Mouse (Mus musculus): Measurements from ENCODE around the gene Tubb3. TPM values are rescaled to one million over a fixed set of nuclear protein-coding genes. Genes with fewer than 3 reads are reported as not detected.

Gene Tubb3
- polyA plus RNA-seq, 1 experiment from 2014 or later, result 46.7 TPM

DNA sequence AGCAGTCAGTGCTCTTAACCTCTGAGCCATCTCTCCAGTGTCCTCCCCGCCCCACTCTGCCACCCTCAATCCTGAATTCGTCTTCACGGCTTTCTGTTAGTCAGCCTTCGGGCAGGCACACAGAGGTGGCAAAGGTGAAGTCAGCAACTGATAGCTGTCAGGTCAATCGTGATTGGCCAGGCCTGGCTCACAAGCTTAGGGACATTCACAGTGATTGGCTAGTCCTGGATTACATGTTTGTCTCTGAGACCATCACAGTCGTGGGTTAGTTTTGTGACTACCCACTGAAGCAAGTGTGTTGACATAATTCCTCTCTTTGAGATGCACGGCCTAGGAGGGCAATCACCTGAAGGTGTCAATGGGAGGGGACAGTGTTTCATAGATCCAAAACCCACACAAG is 42.1 kb downstream of the Tubb3 start:
- no peaks in the 10 kb centered on the region for H3K27me3 ChIP-seq (ENCODE audit: control insufficient read depth, insufficient read depth, low read length)
- peaks cover 8% of the 10 kb centered on the region; the same call in 1 of the 2 replicates for H3K36me3 ChIP-seq (ENCODE audit: control insufficient read depth, insufficient read depth, low read length)
- ATAC-seq (ENCODE audit: insufficient read depth, low FRiP score), result no peak

DNA sequence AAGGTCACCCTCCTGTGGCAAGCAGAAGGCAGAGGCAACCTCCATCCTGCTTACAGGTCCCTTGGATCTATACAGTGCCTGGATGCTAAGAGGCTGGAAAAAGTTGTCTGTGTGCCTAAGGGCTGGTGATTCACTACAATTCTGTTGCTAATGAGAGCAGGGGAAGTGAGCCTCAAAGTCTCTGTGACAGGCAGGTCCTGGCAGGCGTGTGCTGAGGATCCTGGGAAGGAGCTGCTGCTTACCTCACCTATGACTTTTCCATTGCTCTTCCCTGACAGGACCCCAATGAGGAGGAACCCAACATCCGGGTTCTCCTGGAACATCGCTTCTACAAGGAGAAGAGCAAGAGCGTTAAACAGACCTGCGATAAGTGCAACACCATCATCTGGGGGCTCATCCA is 42.7 kb downstream of the Tubb3 start:
- no peaks in the 10 kb centered on the region for H3K27me3 ChIP-seq (ENCODE audit: control insufficient read depth, insufficient read depth, low read length)
- H3K4me2 ChIP-seq (ENCODE audit: low read depth, low read length), result no peak overlapping the region
- H3K4me3 ChIP-seq (replicated peaks; ENCODE audit: low read length), result no peak overlapping the region
- H3K4me1 ChIP-seq (ENCODE audit: control insufficient read depth, insufficient read depth, low read length), result no peaks in the 10 kb centered on the region
- no peak for ATAC-seq (ENCODE audit: insufficient read depth, low FRiP score)
- H3K9ac ChIP-seq (ENCODE audit: low read length), result no peak overlapping the region
- no peak overlapping the region for H3K27ac ChIP-seq (ENCODE audit: low read length)
- H3K9me3 ChIP-seq (replicated peaks; ENCODE audit: control insufficient read depth, low read length), result no peaks in the 10 kb centered on the region
- WGBS, result 83% methylated on average over 5 of the region's 5 CpGs
- H3K36me3 ChIP-seq (ENCODE audit: control insufficient read depth, insufficient read depth, low read length), result peaks cover 10% of the 10 kb centered on the region

More for the DNA sequence above, 42.1 kb downstream of the Tubb3 start:
- no peaks in the 10 kb centered on the region for H3K4me1 ChIP-seq (ENCODE audit: control insufficient read depth, insufficient read depth, low read length)
- no peaks in the 10 kb centered on the region for H3K9me3 ChIP-seq (replicated peaks; ENCODE audit: control insufficient read depth, low read length)
- WGBS, result 74% methylated on average over 7 of the region's 7 CpGs
- no peak overlapping the region for H3K4me3 ChIP-seq (replicated peaks; ENCODE audit: low read length)
- H3K27ac ChIP-seq (ENCODE audit: low read length), result no peak overlapping the region
- H3K4me2 ChIP-seq (ENCODE audit: low read depth, low read length), result no peak overlapping the region
- H3K9ac ChIP-seq (ENCODE audit: low read length), result no peak overlapping the region

DNA sequence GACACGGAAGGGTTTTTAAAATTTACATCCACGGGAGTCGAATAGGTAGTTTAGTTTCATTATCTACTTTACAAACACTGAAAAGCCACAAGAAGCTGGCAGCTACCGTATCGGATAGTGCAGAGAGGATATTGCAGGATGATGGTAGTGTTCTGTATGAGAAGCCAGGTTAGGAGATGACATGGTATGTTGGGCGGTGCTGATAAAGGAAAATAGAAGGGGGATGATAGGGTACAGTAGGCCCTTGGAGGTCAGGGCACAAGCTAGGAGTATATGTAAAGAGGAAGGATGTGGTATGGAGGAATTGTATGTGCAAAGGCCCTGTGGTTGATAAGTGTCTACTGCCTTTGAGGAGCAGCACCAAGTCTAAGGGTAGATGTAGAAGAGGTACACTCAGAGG is 43.3 kb downstream of the Tubb3 start:
- ATAC-seq (ENCODE audit: insufficient read depth, low FRiP score), result no peak
- Histone ChIP-seq H3K27me3 (ENCODE audit: control insufficient read depth, insufficient read depth, low read length) (no peaks in the 10 kb centered on the region), H3K4me1 (ENCODE audit: control insufficient read depth, insufficient read depth, low read length) (no peaks in the 10 kb centered on the region), H3K4me2 (ENCODE audit: low read depth, low read length) (no peak overlapping the region), H3K9me3 (replicated peaks; ENCODE audit: control insufficient read depth, low read length) (no peaks in the 10 kb centered on the region), H3K36me3 (ENCODE audit: control insufficient read depth, insufficient read depth, low read length) (peaks cover 12% of the 10 kb centered on the region), H3K27ac (ENCODE audit: low read length) (no peak overlapping the region), H3K4me3 (replicated peaks; ENCODE audit: low read length) (no peak overlapping the region), H3K9ac (ENCODE audit: low read length) (no peak overlapping the region)
- WGBS, result 89% methylated on average over 6 of the region's 6 CpGs

DNA sequence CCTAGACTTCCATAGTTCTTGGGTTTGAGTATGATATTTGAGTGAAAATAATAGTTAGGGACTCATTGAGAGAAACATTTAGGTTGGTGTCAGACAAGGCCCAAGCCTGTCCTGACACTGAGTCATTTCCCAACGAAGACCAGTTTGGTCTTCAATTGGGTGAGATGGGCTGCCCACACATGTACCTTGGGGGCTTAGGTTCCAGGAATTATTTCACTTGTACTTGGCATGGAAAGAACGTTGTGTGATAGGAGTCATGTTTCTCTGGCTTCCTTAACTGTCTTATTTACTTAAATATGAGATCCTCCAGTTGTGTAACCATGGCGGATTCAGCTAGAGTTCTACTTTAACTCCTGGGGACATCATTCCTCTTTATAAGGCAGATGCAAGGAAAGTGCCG is 52.4 kb downstream of the Tubb3 start:
- H3K9me3 ChIP-seq (replicated peaks; ENCODE audit: control insufficient read depth, low read length), result no peaks in the 10 kb centered on the region
- peaks cover 16% of the 10 kb centered on the region for H3K36me3 ChIP-seq (ENCODE audit: control insufficient read depth, insufficient read depth, low read length)
- H3K9ac ChIP-seq (ENCODE audit: low read length), result no peak overlapping the region
- no peak overlapping the region for H3K4me2 ChIP-seq (ENCODE audit: low read depth, low read length)
- no peak for ATAC-seq (ENCODE audit: insufficient read depth, low FRiP score)
- WGBS, result 84% methylated on average over 4 of the region's 4 CpGs
- no peak overlapping the region for H3K4me3 ChIP-seq (replicated peaks; ENCODE audit: low read length)
- no peaks in the 10 kb centered on the region for H3K27me3 ChIP-seq (ENCODE audit: control insufficient read depth, insufficient read depth, low read length)
- H3K4me1 ChIP-seq (ENCODE audit: control insufficient read depth, insufficient read depth, low read length), result no peaks in the 10 kb centered on the region
- no peak overlapping the region for H3K27ac ChIP-seq (ENCODE audit: low read length)

DNA sequence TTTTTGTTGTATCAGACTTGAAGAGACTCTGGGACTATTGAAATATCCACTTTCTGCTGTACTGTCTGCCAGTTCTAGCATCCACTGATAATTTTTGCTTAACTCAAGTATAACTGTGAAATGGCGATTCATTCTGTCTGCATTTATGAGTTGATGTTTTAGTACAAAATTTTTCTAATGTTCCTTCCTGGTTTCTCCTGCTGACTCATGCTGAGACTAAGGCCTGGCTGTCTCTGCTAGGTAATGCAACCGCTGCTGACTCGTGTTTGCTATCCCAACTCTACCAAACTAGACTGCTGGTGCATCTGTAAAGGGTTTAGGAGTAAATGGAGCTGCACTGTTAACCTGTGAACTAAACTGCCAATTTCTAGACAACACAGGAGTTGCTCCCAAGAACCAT is 56.3 kb downstream of the Tubb3 start:
- Histone ChIP-seq H3K9me3 (replicated peaks; ENCODE audit: control insufficient read depth, low read length) (no peaks in the 10 kb centered on the region), H3K9ac (ENCODE audit: low read length) (no peak overlapping the region), H3K4me2 (ENCODE audit: low read depth, low read length) (no peak overlapping the region), H3K4me3 (replicated peaks; ENCODE audit: low read length) (no peak overlapping the region), H3K36me3 (ENCODE audit: control insufficient read depth, insufficient read depth, low read length) (no peaks in the 10 kb centered on the region), H3K27ac (ENCODE audit: low read length) (no peak overlapping the region), H3K4me1 (ENCODE audit: control insufficient read depth, insufficient read depth, low read length) (no peaks in the 10 kb centered on the region), H3K27me3 (ENCODE audit: control insufficient read depth, insufficient read depth, low read length) (no peaks in the 10 kb centered on the region)
- ATAC-seq (ENCODE audit: insufficient read depth, low FRiP score), result no peak
- WGBS, result 80% methylated on average over 3 of the region's 3 CpGs

Other genes starting within 250 kb of the Tubb3 start
- 6.1 and 7.0 TPM in 2 replicates for gene Dpep1, start 225.2 kb upstream of the Tubb3 start, polyA plus RNA-seq (2015; fragmentation: Nextera tagmentation; extraction: Ambion mirVana)
- 146 and 165 TPM in 2 replicates for gene Chmp1a, start 198.7 kb upstream of the Tubb3 start, polyA plus RNA-seq (2015; fragmentation: Nextera tagmentation; extraction: Ambion mirVana)
- 3.3 and 3.5 TPM in 2 replicates for gene Spata33, start 198.6 kb upstream of the Tubb3 start, polyA plus RNA-seq (2015; fragmentation: Nextera tagmentation; extraction: Ambion mirVana)
- gene Cdk10, start 186.6 kb upstream of the Tubb3 start, polyA plus RNA-seq (2015; fragmentation: Nextera tagmentation; extraction: Ambion mirVana), result 27.3 and 31.0 TPM in 2 replicates
- gene Spata2l, start 175.2 kb upstream of the Tubb3 start, polyA plus RNA-seq (2015; fragmentation: Nextera tagmentation; extraction: Ambion mirVana), result 5.1 and 6.1 TPM in 2 replicates
- 19.2 and 19.6 TPM in 2 replicates for gene Zfp276, start 157.2 kb upstream of the Tubb3 start, polyA plus RNA-seq (2015; fragmentation: Nextera tagmentation; extraction: Ambion mirVana)
- 20.0 and 23.6 TPM in 2 replicates for gene Vps9d1, start 157.1 kb upstream of the Tubb3 start, polyA plus RNA-seq (2015; fragmentation: Nextera tagmentation; extraction: Ambion mirVana)
- 18.1 and 18.9 TPM in 2 replicates for gene Fanca, start 92.8 kb upstream of the Tubb3 start, polyA plus RNA-seq (2015; fragmentation: Nextera tagmentation; extraction: Ambion mirVana)
- gene Spire2, start 78.7 kb upstream of the Tubb3 start, polyA plus RNA-seq (2015; fragmentation: Nextera tagmentation; extraction: Ambion mirVana), result 2.7 TPM in 2 replicates
- 167 and 177 TPM in 2 replicates for gene Tcf25, start 37.7 kb upstream of the Tubb3 start, polyA plus RNA-seq (2015; fragmentation: Nextera tagmentation; extraction: Ambion mirVana)
- gene Mc1r, start 4.3 kb upstream of the Tubb3 start, polyA plus RNA-seq (2015; fragmentation: Nextera tagmentation; extraction: Ambion mirVana), result not detected in 2 replicates
- gene Def8, start 12.1 kb downstream of the Tubb3 start, polyA plus RNA-seq (2015; fragmentation: Nextera tagmentation; extraction: Ambion mirVana), result 27.0 and 30.5 TPM in 2 replicates
- 47.2 and 52.3 TPM in 2 replicates for gene Afg3l1, start 66.5 kb downstream of the Tubb3 start, polyA plus RNA-seq (2015; fragmentation: Nextera tagmentation; extraction: Ambion mirVana)
- 3.2 TPM in 2 replicates for gene Dbndd1, start 104.0 kb downstream of the Tubb3 start, polyA plus RNA-seq (2015; fragmentation: Nextera tagmentation; extraction: Ambion mirVana)
- gene Gas8, start 107.4 kb downstream of the Tubb3 start, polyA plus RNA-seq (2015; fragmentation: Nextera tagmentation; extraction: Ambion mirVana), result 24.7 and 25.9 TPM in 2 replicates
- 7.8 and 8.7 TPM in 2 replicates for gene Rhou, start 242.5 kb downstream of the Tubb3 start, polyA plus RNA-seq (2015; fragmentation: Nextera tagmentation; extraction: Ambion mirVana)

Measured in stomach, embryonic 16.5 days (tissue).